Mouse (Mus musculus) heart, postnatal 0 days (tissue): ENCODE data around the gene Cdrt4. TPM values are rescaled to one million over a fixed set of nuclear protein-coding genes. Genes with fewer than 3 reads are reported as not detected.

Experiments used
- ATAC-seq: fragments of 200-750 bp; cut with Nextera tagmentation; 2 replicates; pipeline ENCODE4 v1.8.0; 2017; ENCODE audit warnings: low read depth, moderate number of reproducible peaks, moderate library complexity; ENCODE audit not compliant: insufficient read depth
- DNase-seq: peaks from one replicate; pipeline ENCODE4 v3.0.0-alpha.2; 2016; ENCODE audit warnings: low spot score
- H3K27ac ChIP-seq: fragments of 300-500 bp; sonication (generic); 2 replicates; pipeline ENCODE4 v1.5.1; 2014; ENCODE audit warnings: low read depth, mild to moderate bottlenecking
- H3K27me3 ChIP-seq: fragments of 300-500 bp; sonication (generic); 2 replicates; pipeline ENCODE4 v1.6.1; 2014; ENCODE audit warnings: low read length, mixed read lengths; ENCODE audit not compliant: control insufficient read depth, insufficient read depth
- H3K36me3 ChIP-seq: fragments of 300-500 bp; sonication (generic); replicated peaks from 2 replicates; pipeline ENCODE4 v1.6.1; 2014; ENCODE audit warnings: low read length, mixed read lengths; ENCODE audit not compliant: control insufficient read depth, insufficient read depth
- H3K4me1 ChIP-seq: fragments of 300-500 bp; sonication (generic); 2 replicates; pipeline ENCODE4 v1.6.1; 2014; ENCODE audit warnings: antibody characterized with exemption; ENCODE audit not compliant: control insufficient read depth, insufficient read depth
- H3K4me2 ChIP-seq: fragments of 300-500 bp; sonication (generic); 2 replicates; pipeline ENCODE4 v1.6.1; 2014; ENCODE audit warnings: low read depth, mild to moderate bottlenecking, low read length, moderate library complexity
- H3K4me3 ChIP-seq: fragments of 300-500 bp; sonication (generic); 2 replicates; pipeline ENCODE4 v1.5.1; 2014; ENCODE audit warnings: low read depth, low read length
- H3K9ac ChIP-seq: fragments of 300-500 bp; sonication (generic); replicated peaks from 2 replicates; pipeline ENCODE4 v1.6.1; 2014; ENCODE audit warnings: low read depth, low read length, mixed read lengths
- H3K9me3 ChIP-seq: fragments of 300-500 bp; sonication (generic); replicated peaks from 2 replicates; pipeline ENCODE4 v1.6.1; 2016; ENCODE audit warnings: low read length; ENCODE audit not compliant: control insufficient read depth
- CTCF ChIP-seq: IDR thresholded peaks from 2 replicates; pipeline ENCODE4 v1.5.1; 2016; ENCODE audit warnings: antibody characterized with exemption, control low read depth, low read depth
- EP300 ChIP-seq: IDR thresholded peaks from 2 replicates; pipeline ENCODE4 v1.6.1; 2016; ENCODE audit warnings: antibody characterized with exemption, low read depth
- WGBS: fragments of 180-500 bp; shearing (Covaris S2); extraction: QIAGEN DNeasy Blood & Tissue Kit; methylation state at CpG from one replicate; pipeline ENCODE4 v1.1.7; 2014; 5-methylcytosine and 5-hydroxymethylcytosine counted together
- polyA plus RNA-seq: library from polyadenylated mRNA; unstranded; fragments of >200 nt; fragmentation: Nextera tagmentation; extraction: Ambion mirVana; gene quantifications from 2 replicates; pipeline ENCODE4 v1.2.1, GENCODE M21; 2015
- total RNA-seq: library from RNA; depleted of rRNA; stranded (reverse); fragments of >200 nt; gene quantifications from 2 replicates; pipeline ENCODE4 v1.2.3, GENCODE M21; 2014; ENCODE audit warnings: low replicate concordance

Gene Cdrt4
- total and polyA plus RNA-seq, 2 experiments from 2014 or later: 0.16 TPM; not detected in 1

- Histone ChIP-seq H3K4me2 (no peak overlapping the region), H3K36me3 (no peaks in the 10 kb centered on the region), H3K9me3 (no peaks in the 10 kb centered on the region; the same call in 1 of the 2 replicates), H3K4me1 (no peaks in the 10 kb centered on the region), H3K27ac (no peak overlapping the region), H3K27me3 (no peaks in the 10 kb centered on the region), H3K9ac (no peak overlapping the region), H3K4me3 (no peak overlapping the region)
- TF ChIP-seq EP300: no peak
- no peak for TF ChIP-seq CTCF
- DNase-seq: no peak
- no peak for ATAC-seq
- WGBS: 73% methylated on average over 3 of the region's 3 CpGs
Measured at GRCm38 (mm10) chr11:63008004-63008403, 57.0 kb downstream of the Cdrt4 start.

DNA sequence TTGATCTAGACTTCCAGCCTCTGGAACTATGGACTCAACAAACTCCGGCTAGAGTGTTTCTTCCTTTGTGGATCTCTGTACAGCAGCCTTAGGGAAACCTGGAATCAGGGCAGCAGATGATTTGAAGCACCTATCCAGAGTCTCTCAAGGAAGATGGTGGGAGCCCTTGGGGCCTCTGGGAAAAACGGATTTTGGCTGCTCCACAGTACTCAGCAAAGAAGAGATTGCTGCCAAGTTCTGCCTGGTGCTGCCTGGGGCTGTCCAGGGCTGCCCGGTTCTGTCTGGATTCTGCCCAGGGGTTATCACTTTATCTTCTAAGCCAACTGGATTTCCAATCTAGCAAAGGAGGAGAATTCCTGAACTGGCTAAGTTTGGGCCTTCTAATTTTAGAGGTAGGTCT lies 58.8 kb downstream of the Cdrt4 start:
- H3K27me3 ChIP-seq: no peaks in the 10 kb centered on the region
- no peaks in the 10 kb centered on the region for H3K36me3 ChIP-seq
- no peak overlapping the region for H3K27ac ChIP-seq
- H3K4me1 ChIP-seq: no peaks in the 10 kb centered on the region
- ATAC-seq (no peak), DNase-seq (no peak)
- no peak overlapping the region for H3K4me2 ChIP-seq
- TF ChIP-seq EP300: no peak
- no peak for TF ChIP-seq CTCF
- WGBS: 64% methylated on average over 3 of the region's 3 CpGs
- H3K4me3 ChIP-seq: no peak overlapping the region
- no peaks in the 10 kb centered on the region; the same call in 1 of the 2 replicates for H3K9me3 ChIP-seq
- no peak overlapping the region for H3K9ac ChIP-seq

DNA sequence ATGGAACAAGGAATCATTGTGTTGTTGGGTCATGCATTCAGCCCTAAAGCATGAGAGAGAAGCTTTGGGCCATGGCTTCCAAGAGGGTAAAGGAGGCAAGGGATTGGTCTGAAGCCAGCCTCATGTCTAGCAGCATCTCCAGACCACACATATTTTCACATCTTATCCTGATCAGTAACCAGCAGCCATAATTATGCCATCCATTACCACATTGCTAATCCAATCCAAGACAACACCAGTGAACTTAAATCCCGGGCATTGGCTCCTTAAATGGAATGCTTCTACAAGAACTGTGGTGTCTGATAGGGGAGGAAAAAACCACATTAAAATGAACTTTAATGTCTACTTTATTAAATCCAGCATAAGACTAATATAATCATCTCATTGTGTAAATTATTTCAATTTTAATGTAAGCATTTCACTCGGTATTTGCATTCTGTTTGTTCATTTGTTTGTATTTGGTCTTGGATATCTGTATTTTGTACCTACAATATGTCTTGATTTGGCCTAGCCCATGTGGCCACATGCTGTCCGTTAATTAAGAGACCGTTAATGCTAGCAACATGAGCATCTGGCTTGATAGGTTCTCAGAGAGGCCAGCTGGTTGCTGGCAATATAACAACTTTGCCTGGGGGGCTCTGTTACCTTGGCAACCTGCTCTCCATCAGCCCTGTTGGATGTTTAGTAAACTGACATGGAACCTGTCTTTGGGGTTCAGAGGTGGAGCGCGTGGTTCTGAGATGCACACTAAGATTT lies 66.5 kb downstream of the Cdrt4 start:
- 88% methylated on average over 6 of the region's 6 CpGs for WGBS
- TF ChIP-seq CTCF: no peak
- TF ChIP-seq EP300: no peak
- no peaks in the 10 kb centered on the region for H3K9me3 ChIP-seq
- no peak overlapping the region for H3K27ac ChIP-seq
- H3K27me3 ChIP-seq: no peaks in the 10 kb centered on the region
- H3K4me3 ChIP-seq: no peak overlapping the region
- H3K36me3 ChIP-seq: no peaks in the 10 kb centered on the region
- H3K9ac ChIP-seq: no peak overlapping the region
- no peak for ATAC-seq
- H3K4me2 ChIP-seq: no peak overlapping the region
- H3K4me1 ChIP-seq: no peaks in the 10 kb centered on the region
- DNase-seq: no peak

DNA sequence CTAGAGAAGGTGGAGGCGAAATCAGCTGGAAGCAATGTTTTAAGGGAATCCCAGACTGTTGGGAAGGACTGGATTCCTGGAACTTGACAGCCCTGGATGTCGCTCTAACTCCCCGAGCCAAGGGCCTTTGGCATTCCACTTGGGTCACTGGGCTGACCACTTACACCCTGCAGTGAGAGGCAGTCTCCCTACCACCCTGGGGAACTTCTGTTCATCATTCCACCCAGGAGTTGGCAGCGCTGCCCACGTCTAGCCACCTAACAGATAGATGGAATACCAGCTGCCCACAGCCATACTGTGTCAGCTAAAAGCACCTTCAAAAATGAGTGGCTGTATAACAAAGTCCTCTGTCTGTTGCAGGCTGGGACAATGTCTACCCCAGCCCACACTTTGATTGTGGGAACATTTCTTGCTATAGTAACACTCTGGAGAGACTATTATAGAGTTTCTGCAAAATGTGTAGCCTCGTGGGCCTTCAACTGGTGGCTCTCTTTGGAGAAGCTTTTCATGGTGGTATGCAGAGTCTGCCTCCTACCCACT lies 67.2 kb downstream of the Cdrt4 start:
- no peak for TF ChIP-seq EP300
- peak; percentile 7; the same call in 1 of the 2 replicates for TF ChIP-seq CTCF
- DNase-seq: no peak

GRCm38 (mm10) chr11:63020633-63021032 lies 69.6 kb downstream of the Cdrt4 start:
- Histone ChIP-seq H3K36me3 (no peaks in the 10 kb centered on the region), H3K27ac (no peak overlapping the region), H3K4me2 (no peak overlapping the region), H3K4me3 (no peak overlapping the region), H3K9ac (no peak overlapping the region), H3K27me3 (no peaks in the 10 kb centered on the region), H3K4me1 (peaks cover 5% of the 10 kb centered on the region; the same call in 1 of the 2 replicates), H3K9me3 (no peaks in the 10 kb centered on the region)
- ATAC-seq: no peak
- DNase-seq: no peak
- TF ChIP-seq CTCF (no peak), EP300 (no peak)

More for the DNA sequence above, 67.2 kb downstream of the Cdrt4 start:
- WGBS: 75% methylated on average over 6 of the region's 6 CpGs
- no peak for ATAC-seq
- Histone ChIP-seq H3K27ac (no peak overlapping the region), H3K4me1 (no peaks in the 10 kb centered on the region), H3K4me3 (no peak overlapping the region), H3K36me3 (no peaks in the 10 kb centered on the region), H3K27me3 (no peaks in the 10 kb centered on the region), H3K4me2 (no peak overlapping the region), H3K9ac (no peak overlapping the region), H3K9me3 (no peaks in the 10 kb centered on the region)
